Mouse (Mus musculus): ENCODE data around the gene Lemd1.

The Lemd1 gene

DNA sequence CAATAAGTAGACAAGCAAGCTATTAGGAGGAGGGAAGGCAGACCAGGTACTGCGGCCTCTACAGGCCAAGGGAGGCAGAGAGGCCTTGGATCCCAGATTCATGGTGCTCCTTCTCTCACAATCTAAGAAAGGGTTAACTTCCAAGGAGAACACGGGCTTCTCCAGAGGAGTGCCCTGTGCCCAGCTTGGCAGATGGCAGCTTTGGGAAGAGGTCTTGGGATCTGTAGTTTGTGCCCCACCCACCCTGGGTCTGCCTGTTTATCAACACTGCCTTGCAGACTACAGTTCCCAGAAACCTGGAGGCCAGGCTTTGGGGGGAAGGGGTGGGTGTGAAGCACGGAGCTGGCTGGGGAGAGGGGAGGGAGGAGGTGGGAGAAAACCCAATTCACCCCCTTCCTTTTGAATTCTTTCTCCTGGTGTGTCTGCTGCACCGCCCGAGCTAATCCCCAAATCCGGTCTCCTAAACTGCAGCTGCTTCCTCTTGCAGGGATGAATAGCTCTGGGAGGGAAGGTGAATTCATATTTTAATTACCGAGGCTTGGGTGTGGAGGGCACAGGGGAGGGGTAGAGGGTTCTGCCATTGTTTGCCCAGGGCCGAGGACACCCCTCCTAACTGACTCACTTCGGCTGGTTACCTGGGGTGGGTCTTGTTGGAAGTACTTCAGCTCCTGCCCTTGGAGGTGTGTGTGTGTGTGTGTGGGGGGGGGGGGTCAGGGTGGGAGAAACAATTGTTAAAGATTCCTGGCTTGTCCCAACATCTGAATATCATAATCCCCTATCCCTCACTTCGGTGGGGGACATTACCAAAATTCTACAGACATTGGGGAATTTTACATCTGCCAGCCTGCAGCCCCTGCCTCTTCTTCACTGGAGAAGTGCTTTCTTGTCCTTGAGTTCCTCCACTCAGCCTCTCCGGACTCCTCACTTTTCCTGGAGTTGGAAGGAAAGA lies 9.6 kb downstream of the Lemd1 start:
- peak; percentile 24 for DNase-seq (ENCODE audit: low read depth, low spot score)

DNA sequence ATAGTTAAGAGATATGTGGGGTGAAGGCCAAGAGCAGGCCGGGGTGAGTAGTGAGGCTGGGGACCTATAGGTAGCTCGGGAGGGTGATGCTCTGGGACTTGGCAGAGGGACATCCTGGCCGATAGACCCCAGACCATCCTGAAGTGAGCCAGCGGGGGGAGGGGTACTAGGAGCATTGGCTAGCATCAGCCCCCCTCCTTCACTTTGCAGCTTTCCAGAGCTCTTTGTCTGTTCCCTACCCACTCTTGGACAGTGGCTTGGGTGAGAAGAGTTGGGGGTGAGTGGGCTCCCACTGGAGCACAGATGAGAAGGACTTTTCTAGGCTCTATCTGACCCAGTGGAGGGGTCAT lies 10.3 kb downstream of the Lemd1 start:
- DNase-seq (ENCODE audit: low read depth, low spot score): no peak

DNA sequence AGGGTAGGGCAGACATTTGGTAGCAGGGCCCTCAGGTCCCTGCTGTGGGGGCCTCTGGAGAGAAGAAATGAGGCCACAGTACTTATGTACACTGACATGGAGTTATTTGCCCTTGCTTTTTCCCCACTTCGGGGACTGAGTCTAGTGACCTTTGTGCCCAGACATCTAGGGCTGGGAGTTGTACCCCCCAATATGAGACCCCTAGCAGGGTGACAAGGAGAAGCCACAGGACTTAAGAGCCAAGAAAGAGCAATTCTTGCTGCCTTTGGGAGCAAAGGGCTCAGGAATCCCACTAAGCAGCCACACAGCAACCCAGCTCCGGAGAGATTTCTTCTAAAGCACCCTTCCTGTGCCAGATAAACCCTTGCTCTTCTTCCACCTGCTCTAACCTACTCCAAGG lies 10.7 kb downstream of the Lemd1 start:
- no peak for DNase-seq (ENCODE audit: low read depth, low spot score)

DNA sequence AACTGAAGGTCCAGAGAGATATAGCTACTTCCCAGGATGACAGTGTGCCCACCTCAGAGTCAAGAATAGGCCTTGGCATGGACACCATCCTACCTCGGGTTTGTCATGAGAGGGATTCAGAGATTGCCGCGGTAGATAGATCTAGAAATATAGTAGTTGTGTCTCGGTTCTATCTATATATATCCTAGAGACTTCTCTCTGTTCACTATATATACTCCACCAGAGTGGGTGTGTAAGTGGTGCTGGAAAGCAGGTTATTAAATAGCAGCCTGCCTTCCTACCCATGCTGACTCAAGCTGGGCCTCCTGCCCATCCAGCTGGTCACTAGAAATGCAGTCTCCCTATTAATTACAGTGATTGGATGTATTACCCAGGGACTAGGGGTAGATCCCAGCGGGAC lies 11.5 kb downstream of the Lemd1 start:
- DNase-seq (ENCODE audit: low read depth, low spot score): no peak

DNA sequence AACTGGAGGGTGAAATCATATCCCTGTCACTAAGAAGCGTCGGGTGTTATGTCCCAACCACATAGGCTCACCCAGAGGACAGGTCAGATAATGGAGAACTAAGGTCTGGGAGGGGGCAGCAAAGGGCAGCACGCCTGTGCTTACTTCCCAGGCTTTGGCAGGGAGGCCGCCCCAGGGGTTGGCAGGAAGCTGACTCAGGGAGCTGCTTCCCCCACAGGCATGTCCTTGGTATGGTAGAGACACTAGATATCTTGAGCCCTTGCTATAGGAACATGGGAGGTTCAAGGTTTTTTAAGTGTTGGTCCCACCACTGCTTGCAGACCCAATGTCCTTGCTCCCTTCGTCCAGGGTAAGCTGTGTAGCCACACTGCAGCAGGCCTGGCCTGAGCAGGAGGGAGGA lies 14.7 kb downstream of the Lemd1 start:
- no peak for DNase-seq (ENCODE audit: low read depth, low spot score)

DNA sequence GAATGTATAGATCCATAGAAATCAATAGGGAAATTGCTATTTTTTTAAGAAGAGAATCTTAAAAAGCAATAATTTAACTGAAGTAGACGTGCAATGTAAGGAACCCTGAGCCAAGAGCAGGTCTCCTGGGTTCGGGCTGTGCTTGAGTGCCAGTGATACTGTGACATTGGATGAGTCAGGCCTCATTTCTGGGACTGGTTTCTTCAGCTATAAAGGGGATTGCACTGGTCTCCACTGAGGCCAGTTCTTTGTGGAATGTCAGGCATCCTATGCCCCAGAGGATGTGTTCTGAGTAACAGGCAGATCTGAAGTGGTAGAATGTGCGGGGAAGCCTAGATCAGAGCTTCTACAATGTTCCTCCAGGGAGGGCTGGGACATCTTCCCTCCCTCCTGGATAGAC lies 15.6 kb downstream of the Lemd1 start:
- DNase-seq (ENCODE audit: low read depth, low spot score): no peak

DNA sequence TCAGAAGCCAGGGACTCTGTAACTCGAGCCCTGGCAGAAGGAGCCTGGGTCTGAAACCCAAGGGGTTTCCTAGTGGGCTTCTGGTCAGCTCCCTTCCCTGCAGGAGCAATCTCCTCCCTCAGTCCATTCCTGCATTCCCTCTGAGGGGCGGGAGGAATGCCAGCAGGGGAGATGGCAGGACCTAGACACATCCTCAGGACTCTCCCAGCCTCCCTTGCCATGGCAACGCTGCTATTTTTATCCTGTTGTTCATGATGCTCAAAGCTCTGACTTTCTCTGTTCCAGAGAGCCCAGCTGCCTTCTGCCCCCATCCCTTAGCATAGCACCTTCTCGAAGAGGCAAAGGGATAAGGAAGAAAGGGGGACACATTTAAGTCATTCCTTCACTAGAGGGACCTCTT lies 16.9 kb downstream of the Lemd1 start:
- no peak for DNase-seq (ENCODE audit: low read depth, low spot score)

DNA sequence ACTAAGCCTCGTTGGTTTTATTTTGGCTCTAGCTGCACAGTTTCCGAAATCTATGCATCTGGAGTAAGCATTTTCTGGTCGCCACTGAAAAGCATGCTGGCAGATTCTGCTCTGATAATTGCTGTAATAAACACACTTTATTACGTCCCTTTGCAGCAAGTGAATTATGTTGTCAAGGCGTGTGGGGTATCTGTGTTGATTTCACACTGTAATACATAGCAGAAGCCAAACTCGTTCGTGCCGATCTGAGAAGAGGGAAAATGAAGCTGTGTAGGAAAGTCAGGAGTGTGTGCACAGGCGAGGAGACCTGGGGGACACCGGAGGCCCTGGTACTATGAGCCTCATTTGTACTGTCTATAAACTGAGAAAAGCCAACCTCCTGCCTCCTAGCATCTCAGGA lies 18.2 kb downstream of the Lemd1 start:
- no peak for DNase-seq (ENCODE audit: low read depth, low spot score)

DNA sequence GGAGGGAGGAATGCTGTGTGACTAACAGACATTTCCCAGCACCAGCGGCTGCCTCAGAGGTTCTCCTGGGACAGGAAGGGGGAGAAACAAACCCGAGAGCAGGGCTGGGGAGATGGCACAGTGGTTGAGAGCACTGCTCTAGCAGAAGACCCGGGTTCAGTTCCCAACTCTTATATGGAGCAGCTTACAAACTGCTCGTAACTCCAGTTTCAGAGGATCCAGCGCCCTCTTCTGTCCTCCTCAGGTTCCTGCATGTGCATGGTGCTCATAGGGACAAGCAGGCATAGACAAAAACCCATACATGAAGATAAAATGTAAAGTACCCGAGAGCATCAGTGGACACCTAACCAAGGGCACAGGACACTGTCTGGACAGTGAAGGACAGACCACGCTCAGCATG lies 19.7 kb downstream of the Lemd1 start:
- peak; percentile 37 for DNase-seq (ENCODE audit: low read depth, low spot score)

DNA sequence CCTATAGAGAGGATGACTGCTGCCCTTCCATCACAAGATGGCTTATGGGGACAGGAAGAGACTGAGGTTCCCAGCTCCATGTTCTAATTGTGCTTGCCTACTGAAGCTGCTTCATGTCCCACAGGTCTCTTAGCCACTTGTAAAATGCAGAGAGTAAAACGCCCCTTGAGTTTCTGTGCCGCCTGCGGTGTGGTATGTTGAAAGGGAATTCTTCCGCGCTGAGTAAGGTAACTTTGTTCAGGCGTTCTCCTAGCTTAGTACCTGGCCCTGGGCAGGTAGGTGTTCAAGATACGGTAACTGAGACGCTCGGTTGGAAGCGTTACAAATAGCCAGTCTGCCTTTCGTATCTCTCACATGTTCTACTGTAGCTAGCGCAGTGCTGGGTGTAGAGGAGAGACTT lies 20.4 kb downstream of the Lemd1 start:
- no peak for DNase-seq (ENCODE audit: low read depth, low spot score)

DNA sequence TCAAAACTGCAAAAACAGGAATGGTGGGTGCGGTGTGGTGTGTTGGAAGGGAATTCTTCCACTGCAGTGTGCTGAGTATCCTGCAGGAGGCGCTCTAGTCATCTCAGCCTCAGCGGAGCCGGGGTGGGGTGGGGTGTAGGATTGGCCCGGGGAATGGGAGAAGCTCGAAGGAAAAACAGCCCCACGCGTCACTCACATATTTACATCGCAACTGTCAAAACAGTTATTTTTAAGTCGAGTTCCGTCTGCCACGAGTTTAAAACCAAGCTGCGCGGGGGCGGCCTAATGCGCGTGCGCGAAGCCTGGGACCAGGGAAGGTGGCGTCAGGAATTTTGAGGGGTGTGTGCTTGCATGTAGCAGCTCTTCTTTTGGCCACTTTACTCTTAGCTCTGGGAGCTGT lies 21.0 kb downstream of the Lemd1 start:
- DNase-seq (ENCODE audit: low read depth, low spot score): peak; percentile 27

DNA sequence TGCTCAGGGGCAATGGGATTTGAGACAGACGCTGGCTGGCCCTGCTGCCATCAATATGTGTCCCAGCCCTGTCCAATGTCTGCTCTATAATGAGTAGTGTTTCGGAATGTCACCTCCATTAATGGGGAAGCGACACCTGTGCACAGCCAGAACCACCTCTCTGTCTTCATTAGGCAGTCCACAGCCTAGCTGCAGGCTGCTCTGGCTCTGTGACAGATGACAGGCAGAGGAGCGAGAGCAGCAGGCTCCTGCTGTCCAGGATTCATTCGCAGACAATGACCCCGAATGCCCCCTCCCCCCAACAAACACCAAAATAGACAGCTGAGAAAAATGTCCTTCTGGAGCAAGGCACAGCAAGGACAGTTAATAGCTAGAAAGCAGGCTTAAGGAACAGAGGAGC lies 21.8 kb downstream of the Lemd1 start:
- no peak for DNase-seq (ENCODE audit: low read depth, low spot score)

DNA sequence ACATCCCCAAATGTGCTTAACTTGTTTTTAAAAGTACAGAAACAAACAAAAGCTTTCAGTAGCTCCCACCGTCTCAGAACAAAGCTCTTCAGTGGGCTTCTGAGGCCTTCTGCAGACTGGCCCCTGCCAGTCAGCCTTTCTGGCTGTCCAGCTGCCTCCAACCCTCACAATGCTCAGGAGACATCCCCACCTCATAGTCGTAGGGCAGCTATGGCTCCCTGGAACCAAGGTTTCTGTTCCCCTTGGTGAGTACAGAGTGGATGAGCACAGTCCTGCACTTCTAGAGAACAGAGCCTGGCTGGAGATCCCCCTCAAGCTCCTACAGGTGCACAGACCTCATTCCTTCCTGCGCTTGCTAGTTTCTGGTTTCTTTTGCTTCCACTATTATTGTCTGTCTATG lies 25.0 kb downstream of the Lemd1 start:
- no peak for DNase-seq (ENCODE audit: low read depth, low spot score)

DNA sequence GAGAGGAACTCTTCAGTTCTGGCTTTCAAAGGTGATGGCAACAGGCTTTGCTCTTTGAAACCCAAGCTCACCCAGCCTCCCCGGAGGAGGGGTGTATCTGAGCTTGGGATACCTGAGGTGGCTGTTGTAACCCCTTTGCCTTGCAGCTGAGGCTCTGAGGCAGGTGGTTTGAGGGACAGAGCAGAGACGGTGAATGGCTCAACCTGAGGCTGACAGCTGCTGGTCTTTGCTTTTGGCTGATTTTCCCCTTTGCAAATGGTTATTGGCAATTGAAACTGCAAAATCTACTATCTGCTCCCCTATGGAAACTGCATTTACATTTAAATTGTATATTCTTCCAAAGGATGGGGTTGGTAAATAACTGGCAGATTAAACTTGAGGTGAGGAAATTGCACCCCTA lies 30.4 kb downstream of the Lemd1 start:
- no peak for DNase-seq (ENCODE audit: low read depth, low spot score)

DNA sequence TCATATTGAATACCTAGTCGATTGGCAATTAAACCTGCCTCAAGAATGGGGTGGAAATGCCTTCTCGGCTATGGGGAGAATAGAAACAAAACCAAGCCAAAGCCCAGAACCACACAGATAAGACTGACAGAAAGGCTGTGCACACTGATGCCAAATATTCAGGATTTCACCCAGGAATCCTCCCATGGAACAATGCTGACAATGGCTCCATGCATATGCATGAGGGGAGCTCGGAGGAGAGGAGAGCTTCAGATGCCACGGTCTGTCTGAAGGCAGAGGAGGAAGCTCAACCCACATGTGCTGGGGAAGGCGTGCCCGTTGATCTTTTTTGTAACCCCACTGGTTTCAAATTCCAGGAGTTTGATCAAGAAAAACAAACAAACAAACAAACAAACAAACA lies 30.9 kb downstream of the Lemd1 start:
- DNase-seq (ENCODE audit: low read depth, low spot score): no peak

DNA sequence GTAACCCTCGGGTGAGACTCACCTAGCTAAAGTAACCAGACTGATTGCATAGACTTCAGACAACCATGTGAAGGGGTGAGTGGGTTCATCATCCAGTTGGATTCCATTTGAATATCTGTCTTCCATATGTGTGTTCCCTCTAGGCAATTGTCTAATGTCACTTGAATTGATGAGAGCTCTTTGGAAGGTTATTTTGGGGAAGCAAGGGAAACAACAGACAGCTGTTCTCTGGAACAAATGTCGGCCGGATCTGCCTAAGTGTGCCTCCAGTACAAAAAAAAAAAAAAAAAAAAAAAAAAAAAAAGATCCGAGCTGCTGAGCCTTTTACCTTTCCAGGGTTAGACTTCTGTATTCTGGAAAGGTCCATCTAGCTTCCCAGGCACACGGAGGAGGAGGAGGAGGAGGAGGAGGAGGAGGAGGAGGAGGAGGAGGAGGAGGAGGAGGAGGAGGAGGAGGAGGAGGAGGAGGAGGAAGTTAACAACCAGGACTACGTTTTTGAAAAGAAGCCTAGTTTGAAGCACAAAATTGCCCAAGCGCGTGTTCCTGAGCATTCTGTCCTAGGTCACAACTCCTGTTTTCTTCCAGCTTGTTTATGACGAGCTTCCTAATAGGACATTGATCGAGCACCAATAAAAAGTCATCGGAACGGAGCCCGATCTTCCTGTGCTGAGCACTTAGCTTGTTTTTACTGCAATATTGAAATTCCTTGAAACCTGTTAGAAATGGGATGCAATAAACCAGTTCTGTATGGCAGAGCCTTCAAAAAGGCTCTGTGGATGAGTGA lies 35.3 kb downstream of the Lemd1 start:
- DNase-seq (ENCODE audit: low read depth, low spot score): no peak

DNA sequence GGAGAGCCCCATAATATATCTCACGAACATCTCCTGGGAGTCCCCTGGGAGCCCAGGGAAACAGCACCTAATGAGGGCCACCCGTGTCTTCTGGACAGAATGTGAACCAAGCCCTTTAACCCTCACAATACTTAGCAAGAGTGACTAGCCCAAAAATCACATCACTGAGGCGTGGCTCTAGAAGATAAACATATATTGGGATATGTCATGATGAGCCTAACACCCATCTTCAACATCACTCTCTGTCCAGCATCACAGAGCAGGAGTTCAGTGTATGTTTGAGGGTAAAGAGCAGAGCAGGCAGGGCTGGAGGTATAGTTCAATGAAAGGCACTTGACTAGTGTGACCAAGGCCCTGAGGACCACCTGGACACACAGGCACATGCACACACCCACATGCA lies 38.4 kb downstream of the Lemd1 start, which contains the start of gene Gm10188:
Gene Gm10188, minus strand, starts transcription at position 101 of the 400 bp plus-strand sequence.
- no peak for DNase-seq (ENCODE audit: low read depth, low spot score)

DNA sequence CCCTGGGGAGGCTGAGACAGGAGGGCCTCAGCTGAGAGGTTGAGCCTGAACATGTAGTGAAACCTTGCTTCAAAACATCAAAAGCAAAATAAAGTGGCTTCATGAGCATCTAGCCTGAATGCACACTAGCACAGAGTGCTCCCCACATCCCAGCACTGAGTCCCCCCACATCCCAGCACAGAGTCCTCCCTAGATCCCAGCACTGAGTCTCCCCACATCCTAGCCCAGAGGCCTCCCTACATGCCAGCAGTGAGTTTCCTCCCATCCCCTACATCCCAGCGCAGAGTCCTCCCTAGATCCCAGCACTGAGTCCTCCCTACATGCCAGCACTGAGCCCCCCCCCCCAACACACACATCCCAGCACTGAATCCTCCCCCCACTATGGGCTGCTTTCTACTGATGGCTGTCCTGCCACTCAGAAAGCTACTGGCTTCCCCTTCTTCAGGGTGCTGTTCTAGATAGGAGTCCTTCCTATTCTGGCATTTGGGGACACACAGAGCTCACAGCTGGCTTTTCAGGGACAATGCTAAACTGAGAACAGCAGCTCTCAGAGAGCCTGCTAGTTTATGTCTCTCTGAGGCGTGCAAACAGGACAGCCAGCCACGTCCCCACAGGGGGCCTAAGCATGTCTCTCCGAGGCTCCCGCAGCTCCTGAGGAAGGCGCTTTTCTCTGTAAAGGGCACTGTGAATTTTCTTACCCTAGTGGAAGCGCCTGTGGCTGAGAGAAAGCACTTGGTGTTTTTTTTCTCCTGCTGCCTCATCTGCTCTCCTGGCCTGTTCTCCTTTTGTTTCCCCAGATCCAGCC lies 40.4 kb downstream of the Lemd1 start:
- DNase-seq (ENCODE audit: low read depth, low spot score): no peak

DNA sequence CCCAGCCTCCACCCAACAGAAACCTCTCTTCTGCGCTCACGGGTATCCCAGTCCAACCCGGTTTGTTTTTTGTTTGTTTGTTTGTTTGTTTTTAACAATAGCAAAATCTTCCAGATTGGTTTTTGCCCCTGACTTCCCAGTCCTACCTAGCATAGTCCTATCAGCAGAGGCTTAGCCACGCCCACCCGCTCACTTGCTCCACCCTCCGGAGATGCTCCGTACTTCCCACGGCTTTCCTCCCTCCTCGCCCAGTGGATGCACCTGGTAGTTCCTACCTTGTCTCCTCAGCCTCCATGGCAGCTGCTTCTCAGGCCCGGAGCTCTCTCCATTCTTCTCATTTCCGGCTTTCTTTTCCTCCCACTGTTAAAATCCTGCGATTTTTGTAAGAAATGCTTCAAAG lies 42.3 kb downstream of the Lemd1 start:
- DNase-seq (ENCODE audit: low read depth, low spot score): no peak

DNA sequence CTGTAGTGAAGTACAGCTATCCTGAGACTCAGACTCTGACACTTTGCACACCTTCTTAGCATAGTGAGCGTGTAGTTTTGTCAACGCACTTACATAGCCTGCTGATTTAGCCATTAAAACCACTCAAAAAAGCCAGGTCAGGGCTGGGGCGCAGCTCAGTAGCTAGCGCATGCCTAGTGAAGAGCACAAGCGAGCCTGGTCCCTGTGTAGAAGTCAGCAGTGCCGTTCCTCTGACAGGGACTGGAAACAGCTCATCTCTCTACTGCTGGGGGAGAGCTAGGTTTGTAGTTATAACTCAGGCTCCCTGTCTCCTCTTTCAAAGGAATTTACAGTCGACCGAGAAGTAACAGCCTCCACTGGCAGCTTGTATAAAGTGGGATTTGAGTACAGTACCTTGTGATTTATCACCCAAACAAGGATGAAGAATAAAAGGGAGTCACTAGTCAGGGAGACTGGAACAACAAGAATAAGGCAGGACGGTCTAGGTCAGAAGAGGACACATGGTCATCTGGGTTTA lies 43.6 kb downstream of the Lemd1 start:
- no peak for DNase-seq (ENCODE audit: low read depth, low spot score)

DNA sequence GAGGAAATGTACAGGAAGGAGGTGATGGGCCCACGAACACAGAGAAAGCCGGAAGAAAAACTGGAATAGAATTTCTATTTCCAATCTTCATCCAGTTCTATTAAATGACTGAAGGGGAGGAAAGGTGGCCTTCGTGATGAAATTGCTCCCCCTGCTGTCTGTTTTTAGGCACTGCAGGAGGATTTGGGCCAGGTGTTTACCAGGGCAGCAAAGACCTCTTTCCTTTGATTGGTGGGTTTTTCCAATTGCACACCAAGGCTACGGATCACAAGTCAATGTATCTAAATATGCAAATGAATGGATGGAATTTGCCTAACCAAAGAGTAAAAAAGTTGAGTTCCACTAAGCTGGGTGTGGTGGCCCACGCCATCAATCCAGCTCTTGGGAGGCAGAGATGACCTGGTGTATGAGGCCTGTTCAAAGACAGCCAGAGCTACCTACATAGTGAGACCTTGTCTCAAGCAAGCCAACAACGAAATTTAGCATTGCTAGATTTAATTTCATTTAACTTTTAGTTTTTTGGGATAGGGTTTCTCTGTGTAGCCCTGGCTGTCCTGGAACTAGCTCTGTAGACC lies 46.4 kb downstream of the Lemd1 start:
- DNase-seq (ENCODE audit: low read depth, low spot score): peak; percentile 48

DNA sequence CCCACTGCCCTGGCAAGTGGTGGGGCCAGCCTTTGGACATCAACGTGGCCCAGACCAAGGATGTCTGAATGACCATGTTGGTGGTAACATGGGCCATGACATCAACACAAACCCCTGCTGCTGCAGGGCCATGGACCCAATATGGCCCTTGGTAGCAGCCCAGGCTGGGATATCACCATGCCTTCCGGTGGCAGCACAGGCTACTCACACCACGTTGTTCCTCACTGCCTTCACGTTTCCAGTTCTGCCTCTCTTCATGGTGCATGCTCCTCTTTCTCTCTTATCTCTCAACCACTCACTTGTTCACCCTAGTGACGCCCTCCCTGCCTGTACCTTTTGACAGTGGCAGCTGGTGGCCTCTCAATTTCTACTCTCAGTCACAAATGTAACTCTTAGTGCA lies 53.8 kb downstream of the Lemd1 start:
- DNase-seq (ENCODE audit: low read depth, low spot score): no peak
